Comparison of ENCODE assay signal across 16 mouse cellular contexts in genomic region chr5:118721416-118721815, GRCm38 (mm10).
"Had no signal": no experiment of that assay in that cellular context is flagged by ENCODE, and none has a peak within 500 bp of the region (broad histone marks: within the 10 kb centered on the region; RNA-seq: fewer than 3 reads in every experiment).

No protein-coding gene starts in this region.

- H3K4me2 ChIP-seq: limb, embryonic 13.5 days; midbrain, embryonic 12.5 days; stomach, embryonic 15.5 days had no signal

- H3K9ac ChIP-seq: limb, embryonic 13.5 days; liver, embryonic 14.5 days; midbrain, embryonic 12.5 days; stomach, embryonic 15.5 days had no signal

- H3K9me3 ChIP-seq: limb, embryonic 13.5 days; midbrain, embryonic 12.5 days; stomach, embryonic 15.5 days had no signal

- ATAC-seq: inflammation-experienced regulatory T-cells, adult 6 months; intestine, postnatal 0 days; midbrain, embryonic 16.5 days had no signal

- H3K27me3 ChIP-seq: limb, embryonic 13.5 days; midbrain, embryonic 12.5 days; stomach, embryonic 15.5 days had no signal

- DNase-seq: kidney, adult 8-10 months; kidney, postnatal 36 days; layer of hippocampus, adult 9-11 months; lung, adult 18-20 months; lung, postnatal 14 days; right cerebral cortex, adult 18-20 months; right cerebral cortex, postnatal 25 days; thymus, adult 2 months had no signal

- H3K27ac ChIP-seq: kidney, postnatal 0 days; limb, embryonic 13.5 days; liver, embryonic 14.5 days; midbrain, embryonic 12.5 days; stomach, embryonic 15.5 days had no signal

- H3K4me1 ChIP-seq: stomach, embryonic 15.5 days had no signal

- H3K4me3 ChIP-seq: limb, embryonic 13.5 days; midbrain, embryonic 12.5 days; stomach, embryonic 15.5 days had no signal
